Mouse (Mus musculus) right cerebral cortex, postnatal 25 days (tissue): ENCODE measurements around the gene Sbf2.
"Not testable (repeated sequence)": the region's sequence is repeated elsewhere in the genome, so short reads cannot be mapped to it uniquely, and the experiment has no call there.

Experiments
- DNase-seq: peaks from one replicate; pipeline ENCODE4 v3.0.0; 2022

Gene Sbf2

DNA sequence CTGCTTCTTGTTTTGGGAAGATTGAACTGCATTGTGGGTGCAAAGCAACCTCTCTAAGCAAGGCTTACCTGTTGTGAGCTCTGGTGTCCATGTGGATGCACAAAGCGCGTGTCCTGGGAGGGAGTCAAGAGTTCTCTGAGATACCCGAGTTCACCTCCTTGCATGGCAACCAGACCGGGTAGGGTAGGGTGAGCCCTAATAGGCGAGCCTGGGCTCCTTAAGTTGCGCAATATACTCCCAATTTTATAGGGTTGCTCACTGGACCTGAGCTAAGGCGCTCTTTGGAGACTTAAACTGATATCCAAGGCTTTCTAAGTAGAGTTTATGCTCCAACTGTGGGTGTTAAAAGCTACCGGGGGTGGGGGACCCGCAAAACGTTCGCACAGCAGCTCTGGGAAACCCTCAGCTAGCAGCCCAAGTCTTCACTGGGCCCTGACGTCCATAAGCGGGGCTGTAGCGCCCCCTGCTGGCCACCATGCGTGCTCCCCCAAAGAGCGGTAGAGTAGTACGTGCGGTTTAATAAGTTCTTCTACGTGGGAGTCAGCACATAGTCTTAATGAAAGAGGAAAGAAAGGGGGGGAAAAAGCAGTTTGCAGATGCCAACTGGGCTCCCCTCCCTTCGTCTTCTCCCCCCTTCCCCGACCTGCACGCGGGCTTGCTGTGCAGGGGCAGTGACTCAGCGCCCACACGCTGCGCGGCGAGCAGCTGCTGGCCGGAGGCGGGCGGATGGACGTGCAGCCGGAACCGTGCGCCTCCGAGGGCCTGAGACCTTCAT lies 15.4 kb upstream of the Sbf2 start:
- DNase-seq = peak; percentile 84

GRCm38 (mm10) chr7:110628611-110629354 lies 14.1 kb upstream of the Sbf2 start:
- no peak for DNase-seq

GRCm38 (mm10) chr7:110628273-110628600 lies 13.5 kb upstream of the Sbf2 start:
- DNase-seq = no peak

DNA sequence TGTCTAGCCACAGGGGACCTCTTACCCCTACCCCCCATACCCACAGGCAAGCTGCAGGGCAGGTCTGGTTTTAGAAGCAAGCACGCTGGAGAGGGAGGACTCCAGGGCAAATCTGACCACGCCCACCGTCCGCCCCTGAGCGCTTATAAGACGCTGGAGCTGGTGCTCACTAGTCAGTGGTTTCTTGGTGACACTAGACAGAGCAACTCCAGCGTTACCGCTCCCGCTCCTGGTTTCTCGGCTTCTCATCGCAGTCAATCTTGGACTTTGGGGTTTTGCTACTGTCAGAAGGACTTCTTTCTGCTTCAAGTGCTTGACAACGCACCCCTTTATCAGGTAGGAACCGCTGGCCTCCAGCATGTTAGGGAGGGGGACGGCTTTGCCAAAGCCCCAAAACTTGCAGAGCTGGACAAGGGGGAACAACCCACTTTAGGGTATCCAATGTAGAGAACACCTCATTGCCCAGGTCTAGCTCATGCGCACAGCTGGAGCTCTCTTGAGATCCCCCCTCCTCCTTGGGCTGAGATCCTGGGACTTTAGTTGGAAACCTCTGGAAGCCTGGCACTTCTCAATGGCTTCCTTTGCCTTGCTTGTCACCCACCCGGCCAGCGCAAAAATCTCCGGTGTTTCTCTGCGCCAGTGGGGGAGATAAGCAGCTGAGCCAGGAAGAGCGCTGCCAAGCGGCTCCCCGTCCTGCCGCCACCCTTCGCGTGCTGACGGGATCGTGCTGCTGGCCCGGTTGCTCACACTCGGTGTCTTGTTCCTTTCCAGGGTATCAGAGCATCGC lies 13.0 kb upstream of the Sbf2 start, which contains the start of gene Adm:
TSS of gene Adm (plus strand) at position 176 of the 787 bp plus-strand sequence.
- DNase-seq = peak; percentile 34

DNA sequence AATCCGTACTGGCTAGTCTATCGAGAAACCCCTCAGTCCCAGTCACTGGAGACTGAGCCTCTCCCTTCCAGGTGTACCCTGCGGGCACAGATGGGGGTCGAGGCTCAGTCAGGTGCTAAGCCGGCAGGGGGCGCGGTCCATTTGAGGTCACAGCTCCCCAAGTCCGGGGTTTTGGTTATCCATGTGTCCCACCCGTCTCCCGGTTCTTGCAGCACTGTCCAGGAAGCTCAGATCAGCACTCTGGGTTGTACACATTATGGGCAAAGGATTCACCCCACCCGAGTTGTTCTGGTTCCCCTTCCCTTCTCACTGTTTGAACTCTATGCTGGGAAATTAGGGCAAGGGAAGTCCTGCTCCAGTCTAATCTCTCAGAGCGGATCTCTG lies 12.4 kb upstream of the Sbf2 start:
- DNase-seq = no peak

DNA sequence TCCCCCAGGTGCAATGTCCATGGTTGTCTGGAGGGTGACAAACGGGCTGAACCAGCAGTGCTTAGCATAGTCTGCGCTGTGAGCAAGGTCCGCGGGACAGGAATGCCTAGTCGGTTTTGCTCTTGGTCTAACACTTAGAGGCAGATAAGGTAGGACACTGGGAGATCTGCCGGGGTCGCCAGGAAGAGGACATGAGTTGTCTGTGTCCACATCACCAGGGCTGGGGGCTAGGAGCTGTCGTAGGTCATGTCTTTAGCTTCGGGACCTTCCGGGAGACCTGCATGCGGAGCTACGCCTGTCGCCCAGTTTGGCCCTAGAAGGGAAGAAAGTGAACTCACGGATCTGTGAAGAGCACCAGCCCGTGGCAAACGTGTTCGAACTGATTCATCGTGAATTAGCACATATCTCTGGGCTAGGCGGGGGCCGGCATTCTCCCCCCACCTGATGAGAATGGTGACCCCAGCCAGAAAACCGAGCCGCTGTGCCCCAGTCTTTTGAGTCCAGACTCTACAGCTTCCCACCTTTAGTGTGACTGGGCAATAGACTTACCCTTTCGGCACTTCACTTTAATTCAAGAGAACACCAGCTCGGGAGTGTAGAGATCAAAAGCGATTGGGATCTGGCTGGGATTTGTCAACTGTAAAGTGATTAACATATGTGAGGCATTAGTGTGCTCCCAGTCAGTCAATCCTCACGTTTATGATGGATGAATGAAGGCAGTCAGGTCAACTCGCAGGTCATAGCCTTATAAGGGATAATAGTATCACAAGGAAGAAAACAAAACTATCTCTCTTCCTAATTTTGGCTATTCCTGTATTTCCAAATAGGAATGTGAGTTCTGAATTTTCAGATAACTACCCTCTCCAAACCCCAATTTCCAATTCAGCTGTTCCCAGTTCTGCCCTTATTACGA lies 11.7 kb upstream of the Sbf2 start:
- no peak for DNase-seq

DNA sequence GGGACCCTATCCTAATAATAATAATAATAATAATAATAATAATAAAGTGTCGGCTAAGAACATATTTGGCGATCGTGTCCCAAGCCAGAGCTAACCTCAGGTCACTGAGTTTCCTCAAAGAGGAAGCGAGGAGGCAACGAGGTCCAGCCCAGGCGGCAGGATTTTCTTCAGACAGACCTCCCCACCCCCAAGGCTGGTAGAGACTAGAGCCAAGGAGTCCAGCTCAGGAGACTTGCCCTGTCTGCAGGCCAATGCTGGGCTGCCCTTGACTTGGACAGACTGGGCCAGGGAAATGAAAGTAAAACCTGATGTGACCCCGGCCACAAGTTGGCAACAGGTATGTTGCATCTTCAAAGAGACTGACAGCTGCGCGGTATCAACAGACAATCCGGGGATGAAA lies 10.8 kb upstream of the Sbf2 start:
- DNase-seq = no peak

DNA sequence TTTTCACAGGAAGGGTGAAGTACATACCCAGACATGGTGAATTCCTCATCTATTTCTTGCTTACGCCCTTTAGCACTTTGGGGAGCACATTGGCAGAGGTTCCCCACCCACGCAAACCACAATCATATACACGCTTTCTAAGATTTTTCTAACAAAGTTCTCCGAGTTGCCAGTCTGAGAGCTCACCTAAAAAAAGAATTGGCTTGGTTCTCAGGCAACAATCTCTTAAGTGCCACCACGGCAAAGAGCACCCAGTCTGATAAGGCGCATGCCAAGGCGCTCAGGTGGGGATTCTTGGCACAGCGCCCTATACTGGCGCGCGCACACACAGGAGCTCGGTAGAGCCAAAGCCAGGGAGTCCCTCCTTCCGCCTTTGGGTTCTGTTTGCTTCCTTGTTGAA lies 10.2 kb upstream of the Sbf2 start:
- no peak for DNase-seq

DNA sequence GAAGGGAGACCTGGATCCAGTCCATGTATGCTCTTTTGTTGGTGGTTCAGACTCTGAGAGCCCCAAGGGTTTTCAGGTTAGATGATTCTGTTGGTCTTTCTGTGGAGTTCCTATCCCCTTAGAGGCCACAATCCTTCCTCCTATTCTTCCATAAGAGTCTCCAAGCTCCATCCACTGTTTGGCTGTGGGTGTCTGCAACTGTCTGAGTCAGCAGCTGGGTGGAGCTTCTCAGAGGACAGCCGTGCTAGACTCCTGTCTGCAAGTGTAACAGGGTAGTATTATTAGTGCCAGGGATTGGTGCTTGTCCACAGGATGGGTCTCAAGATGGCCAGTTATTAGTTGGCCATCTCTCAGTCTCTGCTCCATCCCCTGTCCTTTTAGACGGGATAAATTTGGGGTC lies 9.3 kb upstream of the Sbf2 start:
- no peak for DNase-seq

- DNase-seq = no peak
Observed at GRCm38 (mm10) chr7:110619086-110619611, 4.4 kb upstream of the Sbf2 start.

DNA sequence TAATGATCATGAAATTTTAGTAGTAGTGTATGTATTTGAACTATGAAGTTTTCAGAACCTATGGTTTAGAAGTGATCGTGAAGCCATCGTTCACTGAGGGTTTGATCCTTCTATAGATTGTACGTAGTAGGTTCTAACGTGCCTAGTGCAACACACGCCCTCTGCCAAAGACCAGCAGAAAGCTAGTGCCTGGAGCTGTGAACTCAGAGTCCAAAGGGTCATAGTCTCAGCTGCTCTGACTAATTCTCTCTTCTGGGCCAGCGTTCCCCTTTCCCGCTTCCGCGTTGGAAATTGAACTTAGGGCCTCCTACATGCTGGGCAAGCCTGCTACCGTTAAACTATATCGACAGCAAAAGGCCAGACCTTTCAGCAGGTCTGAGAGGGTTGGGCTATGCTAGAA lies 1.1 kb upstream of the Sbf2 start:
- DNase-seq = no peak

GRCm38 (mm10) chr7:110615151-110615631 lies 469 bp upstream of the Sbf2 start:
- DNase-seq = peak; percentile 69

DNA sequence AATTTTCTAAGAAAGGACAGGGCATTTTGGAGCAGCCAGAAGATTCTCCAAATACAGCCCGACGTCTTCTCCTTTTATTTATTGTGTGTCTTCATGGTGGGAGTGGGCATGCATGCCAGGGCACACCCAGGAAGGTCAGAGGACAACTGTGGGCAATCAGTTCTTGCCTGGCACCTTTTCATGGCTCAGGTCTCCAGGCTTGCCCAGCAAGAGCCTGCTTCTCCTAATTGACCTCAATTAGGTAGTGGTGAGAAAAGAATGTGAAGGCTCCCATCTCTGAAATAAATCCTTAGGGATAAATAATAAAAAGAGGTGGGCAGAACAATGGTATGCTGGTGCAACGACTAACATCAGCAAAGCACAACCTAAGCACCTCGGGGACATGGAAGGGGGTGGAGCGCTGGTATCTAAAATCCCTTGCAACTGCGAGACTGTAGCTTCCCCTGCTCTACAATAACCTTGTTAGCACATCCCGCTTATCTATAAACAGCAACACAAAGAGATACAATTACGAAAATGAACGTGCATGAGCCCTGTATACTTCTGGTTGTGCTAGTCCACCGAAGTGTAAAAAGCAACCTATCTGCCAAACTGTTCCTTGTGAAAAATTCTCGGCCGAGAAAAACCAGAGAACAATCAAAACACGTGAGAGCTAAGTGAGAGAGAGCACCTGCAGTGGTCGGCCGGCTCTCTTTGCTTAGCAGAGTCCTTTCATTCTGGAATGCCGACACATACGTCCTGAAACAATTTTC lies 1.2 kb downstream of the Sbf2 start:
- peak; percentile 6 for DNase-seq

- DNase-seq = no peak
Observed at GRCm38 (mm10) chr7:110606906-110607305, 7.8 kb downstream of the Sbf2 start.

DNA sequence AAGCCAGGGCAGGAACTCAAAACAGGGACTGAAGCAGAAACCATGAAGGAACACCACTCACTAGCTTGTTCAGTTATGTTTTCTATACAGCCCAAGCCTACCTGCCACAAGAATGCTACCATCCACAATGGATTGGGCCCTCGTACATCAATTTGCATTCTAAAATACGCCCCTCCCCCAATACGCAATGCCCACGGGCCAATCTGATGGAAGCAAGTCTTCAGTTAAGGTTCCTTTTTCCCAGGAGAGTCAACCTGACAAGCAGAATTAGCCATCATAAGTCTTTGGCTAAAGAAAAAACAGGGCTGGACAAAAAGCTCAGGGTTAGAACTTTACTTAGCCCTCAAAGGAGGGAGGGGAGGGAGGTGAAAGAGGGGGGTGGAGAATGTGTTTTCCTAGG lies 9.2 kb downstream of the Sbf2 start:
- no peak for DNase-seq

DNA sequence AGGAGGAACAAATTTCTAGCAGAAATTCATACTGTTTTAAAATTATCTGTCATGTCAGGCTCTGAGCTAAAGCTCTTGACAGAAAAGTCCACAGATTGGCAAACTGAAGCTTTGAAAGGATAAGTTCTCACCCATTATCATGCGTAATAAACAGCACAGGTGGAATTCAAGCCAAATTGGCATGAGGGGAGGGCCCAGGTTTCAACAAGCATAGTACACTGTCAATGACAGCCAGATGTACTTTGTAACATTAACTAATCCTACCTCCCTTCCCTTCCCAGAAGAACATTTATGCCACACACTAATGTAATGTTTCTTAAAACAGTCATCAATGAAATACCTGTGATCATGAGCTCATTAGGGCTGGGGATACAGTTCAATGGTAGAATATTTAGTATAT lies 17.6 kb downstream of the Sbf2 start:
- no peak for DNase-seq

DNA sequence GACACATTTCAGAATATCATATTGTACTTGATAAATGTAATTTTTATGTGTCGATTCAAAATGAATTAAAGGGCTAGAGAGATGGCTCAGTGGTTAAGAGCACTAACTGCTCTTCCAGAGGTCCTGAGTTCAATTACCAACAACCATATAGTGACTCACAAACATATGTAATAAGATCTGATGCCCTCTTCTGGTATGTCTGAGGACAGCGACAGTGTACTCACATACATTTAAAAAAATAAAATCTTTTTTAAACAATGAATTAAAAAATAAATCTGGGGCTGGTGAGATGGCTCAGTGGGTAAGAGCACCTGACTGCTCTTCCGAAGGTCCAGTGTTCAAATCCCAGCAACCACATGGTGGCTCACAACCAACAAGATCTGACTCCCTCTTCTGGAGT lies 20.7 kb downstream of the Sbf2 start:
- not testable (repeated sequence) for DNase-seq

GRCm38 (mm10) chr7:110587721-110588120 lies 27.0 kb downstream of the Sbf2 start:
- DNase-seq = no peak

- DNase-seq = no peak
Observed at GRCm38 (mm10) chr7:110585250-110585649, 29.5 kb downstream of the Sbf2 start.

DNA sequence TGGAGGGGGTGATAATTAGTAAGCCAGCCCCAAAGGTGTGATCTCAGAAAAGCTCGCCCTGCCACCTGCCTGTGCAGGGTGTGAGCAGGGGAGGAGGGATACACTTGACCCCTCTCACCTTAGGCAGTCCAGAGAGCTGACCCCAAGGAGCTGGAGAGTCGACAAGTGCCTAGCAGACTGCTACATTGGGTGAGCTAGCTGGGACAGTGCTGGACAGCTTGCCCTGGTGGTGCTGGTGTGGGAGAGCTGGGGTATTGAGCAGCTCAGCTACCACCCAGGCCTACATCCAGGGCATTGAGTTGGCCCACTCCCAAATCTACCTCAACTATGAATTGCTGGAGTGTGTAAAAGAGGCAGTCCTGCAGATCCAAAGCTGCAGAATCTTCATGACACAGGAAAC lies 30.6 kb downstream of the Sbf2 start:
- DNase-seq = no peak

DNA sequence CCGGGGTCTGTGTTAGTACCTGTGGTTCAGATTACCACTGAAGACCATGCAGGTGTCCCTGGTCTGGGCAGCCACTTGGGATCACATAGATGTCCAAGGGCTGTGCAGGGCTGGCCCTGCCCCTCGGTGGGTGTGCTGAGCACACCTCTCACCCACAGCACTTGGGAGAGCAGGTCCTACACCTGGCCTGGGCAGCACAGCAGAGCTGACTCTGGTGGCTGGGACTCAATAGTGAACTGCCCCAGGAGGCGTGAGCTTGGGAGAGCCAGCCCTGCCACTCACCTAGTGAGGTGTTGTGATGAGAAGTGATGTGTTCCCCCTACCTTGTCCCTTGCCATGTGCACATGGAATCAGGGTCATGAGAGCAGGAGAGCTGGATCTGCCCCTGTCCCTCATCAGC lies 31.0 kb downstream of the Sbf2 start:
- no peak for DNase-seq
